Mouse (Mus musculus) inflammation-experienced regulatory T-cells, adult 6 months (primary cell): ENCODE data around the gene Sptbn4. TPM values are rescaled to one million over a fixed set of nuclear protein-coding genes. Genes with fewer than 3 reads are reported as not detected.

Source experiments
- ATAC-seq: one replicate; pipeline ENCODE4 v1.8.0; 2017
- polyA plus RNA-seq, 3 experiments: library from polyadenylated mRNA; unstranded; fragments of 100-300 nt; shearing (Covaris generic); gene quantifications; one replicate each; pipeline ENCODE4 v1.2.1; 2017

Gene Sptbn4
- polyA plus RNA-seq, 3 experiments from 2014 or later: 0.12 to 0.23 (median 0.13) TPM

DNA sequence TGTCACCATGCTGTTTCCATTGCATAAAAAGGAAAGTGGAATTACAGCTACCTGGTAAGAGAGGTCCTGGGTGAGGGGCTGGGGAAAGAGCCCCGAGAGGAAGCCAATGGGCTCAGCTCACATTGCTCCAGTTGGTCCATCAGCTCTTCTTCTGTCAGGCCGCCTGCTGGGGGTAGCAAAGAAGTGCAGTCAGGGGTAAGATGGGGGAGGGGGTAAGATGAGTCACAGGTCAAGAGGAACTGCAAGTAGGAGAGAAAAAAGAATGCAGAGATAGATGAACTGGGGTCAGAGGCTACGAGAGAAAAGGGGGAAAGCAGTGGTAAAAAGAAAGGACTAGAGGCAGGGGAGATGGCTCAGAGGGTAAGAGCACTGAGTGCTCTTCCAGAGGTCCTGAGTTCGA, 104.9 kb downstream of the Sptbn4 start:
- ATAC-seq: no peak

DNA sequence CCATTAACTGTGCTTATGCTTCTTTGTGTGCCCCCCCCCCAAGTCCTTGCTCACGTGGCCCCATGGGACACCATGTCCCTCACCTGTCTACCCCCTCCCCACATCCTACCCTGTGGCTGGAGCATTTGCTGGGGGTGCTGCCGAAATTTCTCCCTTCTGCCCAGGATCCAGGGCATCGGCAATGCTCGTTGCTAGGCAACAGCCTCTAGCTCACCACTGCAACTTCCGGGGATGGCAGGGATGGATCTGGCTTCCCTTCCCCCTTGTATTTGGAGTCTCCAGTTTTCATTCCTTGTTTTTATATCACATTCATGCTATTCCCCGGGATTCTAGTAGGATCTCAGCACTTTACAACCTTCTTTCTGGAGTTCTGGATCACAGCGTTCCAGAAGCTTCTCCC, 108.0 kb downstream of the Sptbn4 start:
- no peak for ATAC-seq

DNA sequence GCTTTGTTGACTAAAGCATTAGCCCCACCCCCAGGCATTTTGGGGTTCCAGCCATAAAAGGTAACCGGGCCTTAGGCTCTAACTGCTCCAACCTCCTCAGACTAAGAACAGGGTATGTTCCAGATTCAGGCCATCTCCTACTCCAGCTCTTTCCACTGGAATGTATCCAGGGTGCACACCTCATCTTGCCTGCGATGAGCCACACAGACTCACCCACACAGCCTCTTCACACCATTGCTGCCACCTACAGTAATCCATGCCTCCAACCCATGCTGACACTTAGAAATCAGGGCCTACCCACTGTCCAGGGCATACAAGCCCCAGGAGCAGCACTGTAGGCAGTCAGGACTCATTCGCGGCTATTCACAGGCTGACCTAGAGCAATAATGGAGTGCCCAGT, 108.4 kb downstream of the Sptbn4 start:
- ATAC-seq: no peak

DNA sequence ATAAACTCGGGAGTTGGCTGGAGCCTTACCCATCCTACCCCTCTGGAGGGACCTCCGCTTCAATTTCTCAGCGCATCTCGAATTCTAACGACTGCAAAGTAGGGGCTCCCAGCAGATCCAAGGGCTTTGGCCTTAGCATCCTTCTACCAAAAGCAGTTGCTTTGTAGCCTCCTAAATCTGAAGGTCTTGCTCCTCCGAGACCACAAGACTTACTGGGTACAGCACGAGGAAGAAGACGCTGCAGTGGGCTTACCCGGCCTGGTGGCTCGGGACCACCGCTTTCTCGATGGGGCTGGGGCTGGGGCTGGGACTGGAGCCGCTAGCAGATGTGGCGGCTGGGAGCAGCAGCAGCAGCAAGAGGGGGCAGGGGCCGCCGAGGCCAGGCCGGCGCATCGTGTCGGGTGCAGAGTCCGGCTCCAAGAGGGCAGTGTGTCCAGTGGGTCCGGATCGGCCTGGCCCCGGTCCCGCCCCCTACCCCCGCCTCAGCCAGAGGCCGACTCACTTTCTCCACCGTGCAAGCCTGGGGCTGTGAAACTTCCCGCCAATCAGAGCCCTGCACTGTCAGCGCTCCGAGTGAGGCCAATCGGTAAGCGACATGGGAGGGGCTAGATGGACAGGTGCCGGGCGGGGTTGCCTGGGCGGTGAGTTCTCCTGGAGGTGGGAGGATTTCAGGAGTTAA, 110.2 kb downstream of the Sptbn4 start, which contains the start of gene Ltbp4:
TSS of gene Ltbp4 (minus strand) at position 518 of the 679 bp plus-strand sequence.
- no peak for ATAC-seq

DNA sequence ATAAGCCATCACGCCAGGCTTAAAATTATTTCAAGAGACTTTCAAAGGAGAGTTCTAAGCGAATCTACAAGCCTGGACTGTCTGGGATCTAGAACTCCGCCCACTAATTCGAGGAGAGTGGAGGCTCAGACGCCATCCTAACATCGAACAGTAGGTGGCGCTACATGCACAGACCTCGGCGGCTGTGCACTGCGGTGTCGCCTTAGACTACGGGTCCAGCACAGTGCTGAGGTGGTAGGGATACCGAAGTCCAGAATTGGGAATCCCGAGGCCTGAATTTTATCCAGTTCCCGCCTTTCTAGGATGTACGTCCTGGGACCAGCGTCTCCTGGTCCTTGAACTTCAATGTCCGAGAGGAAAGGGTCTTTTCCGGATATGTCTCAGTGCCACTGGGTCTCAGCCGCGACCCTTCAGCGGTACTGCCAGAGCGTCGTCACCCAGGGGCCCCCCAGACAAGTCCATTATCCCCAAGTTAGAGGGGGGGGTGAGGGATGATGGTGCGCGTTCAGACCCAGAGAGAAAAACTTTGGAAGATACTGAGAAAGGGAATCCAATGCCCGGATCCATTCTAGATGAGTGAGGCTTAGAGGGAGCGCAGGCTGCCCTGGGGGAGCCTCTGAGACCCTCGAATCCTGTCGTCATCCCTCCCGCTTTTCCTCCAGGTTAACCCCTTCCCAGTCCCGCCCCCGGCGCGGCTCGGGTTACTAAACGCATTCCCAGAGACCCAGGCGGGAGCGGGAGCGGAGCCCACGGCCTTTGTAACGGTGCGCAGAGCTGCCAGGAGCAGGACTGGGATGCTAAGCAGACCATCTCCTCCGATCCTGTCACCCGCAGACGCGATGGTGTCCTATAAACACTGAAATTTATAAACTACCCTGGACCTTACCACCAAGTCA, 111.3 kb downstream of the Sptbn4 start:
- ATAC-seq: peak; percentile 74

DNA sequence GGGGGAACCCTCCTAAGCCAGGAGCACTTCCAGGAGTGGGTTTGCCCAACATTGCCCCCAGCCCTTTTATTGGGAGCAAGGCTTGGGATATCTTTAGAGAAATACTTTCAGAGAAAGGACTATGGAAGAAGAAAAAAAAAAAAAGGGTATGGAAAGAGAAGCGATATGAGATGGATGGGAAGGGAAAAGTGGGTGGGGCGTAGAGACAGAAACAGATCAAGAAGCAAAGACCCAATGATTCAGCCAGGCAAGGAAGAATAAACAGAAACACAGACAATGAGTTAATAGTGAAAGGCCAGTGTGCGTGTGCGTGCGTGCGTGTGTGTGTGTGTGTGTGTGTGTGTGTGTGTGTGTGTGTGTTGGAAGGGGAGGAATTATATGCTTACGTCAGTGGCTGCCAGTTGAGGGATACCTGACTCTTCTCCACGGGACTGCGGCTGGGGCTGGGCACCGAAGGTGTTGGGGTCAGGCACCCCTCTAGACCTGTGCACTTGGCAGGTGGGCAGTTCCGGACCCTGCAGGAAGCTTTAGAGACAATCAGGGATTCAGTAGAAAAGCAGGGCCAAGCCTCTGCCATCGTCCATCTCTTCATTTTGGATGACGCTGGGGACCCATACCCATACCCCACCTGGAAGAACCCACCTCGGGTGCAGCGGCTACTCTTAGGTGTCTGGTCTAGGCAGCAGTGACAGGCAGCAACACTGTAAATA, 112.3 kb downstream of the Sptbn4 start:
- no peak for ATAC-seq

DNA sequence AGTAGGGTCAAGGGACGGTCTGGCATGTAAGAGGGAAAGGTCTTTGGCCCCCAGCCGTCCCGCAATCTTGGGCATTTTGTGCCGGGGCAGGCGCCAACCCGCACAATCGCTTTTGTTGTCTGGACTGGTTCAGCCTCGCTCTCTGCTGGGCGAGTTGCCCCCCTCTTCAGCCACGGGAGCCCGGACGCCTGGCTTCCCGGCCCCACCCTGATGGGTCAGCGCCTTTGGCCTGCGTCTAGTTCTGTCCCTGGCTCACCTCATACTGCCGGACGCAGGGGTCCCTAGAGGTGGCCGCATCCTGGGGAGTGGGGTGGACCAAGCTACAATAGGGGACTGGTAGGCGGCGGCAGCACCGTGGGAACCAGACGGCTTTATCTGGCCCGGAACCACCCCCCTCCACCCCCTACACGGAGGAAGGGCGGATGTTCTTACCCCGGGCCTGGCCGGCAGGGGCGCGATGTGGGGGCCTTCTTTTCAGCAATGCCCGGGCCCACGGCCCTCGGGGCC, 113.0 kb downstream of the Sptbn4 start:
- no peak for ATAC-seq

DNA sequence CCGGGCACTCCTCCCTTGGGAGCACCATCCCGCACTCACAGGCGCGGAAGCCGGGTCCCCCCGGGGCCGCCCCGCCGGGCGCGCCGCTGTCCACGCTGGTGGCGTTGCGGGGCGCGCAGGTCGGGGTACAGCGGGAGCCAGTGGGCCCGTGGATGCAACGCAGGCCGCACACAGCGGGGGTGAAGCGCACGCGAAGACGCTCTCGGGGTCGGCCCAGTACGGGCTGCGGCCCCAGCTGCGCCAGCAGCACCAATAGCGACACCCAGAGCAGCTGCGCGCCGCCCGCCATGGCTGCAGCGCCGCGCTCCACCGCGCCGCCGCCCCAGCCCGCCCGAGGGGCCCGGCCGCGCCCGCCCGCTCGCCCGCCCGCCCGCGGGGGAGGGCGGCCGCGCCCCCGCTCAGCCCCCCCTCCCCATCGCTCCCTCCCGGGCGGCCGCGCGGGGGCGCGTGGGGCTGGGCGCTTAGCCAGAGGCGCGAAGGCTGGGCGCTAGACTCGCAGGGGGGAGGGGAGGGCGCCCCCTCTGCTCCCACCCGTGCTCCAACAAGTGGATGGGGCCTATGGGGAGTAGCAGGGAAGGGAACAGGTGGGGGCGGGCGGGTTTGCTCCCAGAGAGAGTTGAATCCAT, 114.1 kb downstream of the Sptbn4 start:
- ATAC-seq: no peak

DNA sequence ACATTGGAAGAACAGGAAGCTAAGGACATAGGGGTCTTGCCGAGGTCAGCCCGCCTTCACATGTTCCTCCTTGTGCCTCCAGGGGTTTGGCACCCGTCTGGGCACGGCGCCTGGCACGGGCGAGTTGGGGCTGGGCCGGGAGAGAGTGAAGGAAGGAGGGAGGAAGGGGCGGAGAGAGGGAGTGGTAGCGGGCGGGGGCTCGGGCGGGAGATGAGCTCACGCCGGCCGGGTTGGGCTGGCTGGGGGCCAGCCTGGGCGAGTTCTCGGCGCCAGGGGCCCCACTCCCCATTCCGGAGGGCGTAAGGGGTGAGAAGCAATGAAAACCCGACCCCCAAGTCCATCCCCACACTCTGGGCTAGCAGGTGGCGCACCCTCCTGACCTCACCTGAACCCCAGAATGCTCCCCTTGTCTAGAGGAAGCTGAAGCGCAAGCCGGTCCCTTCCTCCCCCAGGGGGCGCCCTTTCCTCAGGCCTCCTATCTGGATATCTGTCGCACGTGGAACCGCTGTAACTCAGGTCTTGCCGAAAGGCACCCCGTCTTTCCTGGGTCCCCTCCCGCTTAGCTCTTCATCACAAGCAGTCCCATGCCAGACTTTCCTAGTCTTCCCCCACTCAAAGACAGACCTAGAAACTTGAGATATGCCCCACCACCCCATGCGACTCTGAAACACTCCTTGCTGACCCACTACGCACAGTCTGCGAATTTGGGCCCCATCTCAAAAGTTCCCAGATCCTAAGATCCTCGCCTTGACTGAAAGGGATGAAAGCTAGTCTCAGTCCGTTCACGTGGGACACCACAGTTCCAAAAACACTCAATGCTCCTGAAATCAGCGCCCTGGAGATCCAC, 114.9 kb downstream of the Sptbn4 start:
- ATAC-seq: peak; percentile 34

DNA sequence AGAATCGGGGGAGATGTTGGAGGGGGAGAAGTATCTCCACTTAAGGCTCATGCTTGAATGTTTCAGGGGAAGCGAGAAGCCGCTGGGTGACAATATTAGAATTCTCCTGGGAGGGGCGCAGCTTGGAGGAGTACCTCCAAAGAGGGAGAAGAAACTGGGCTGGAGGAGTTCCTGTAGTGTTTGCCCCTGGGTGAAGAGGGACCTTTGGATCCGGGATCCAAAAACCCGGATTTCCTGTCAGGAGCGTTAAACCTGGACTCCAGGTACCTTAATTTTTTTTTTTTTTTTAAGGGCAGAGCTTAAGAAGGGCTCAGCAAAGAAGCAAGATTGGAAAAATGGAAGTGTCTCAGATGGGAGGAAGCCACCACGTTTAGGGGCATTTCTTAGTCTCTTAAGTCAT, 115.6 kb downstream of the Sptbn4 start:
- ATAC-seq: no peak

DNA sequence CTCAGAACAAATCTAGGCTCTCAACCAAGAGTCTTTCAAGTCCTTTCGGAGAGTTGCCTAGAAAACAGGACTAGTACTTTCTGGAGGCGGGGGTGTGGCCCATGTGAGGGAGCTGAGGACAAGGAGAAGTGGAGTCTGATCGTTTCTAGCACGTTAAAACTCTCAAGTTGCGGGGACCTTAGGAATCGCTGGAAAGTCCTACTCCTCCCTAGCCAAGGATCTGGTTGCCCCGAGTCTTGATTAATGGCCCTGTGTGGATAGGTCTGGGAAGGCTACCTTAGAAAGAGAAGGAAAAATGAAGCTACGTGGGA, 116.0 kb downstream of the Sptbn4 start:
- no peak for ATAC-seq

DNA sequence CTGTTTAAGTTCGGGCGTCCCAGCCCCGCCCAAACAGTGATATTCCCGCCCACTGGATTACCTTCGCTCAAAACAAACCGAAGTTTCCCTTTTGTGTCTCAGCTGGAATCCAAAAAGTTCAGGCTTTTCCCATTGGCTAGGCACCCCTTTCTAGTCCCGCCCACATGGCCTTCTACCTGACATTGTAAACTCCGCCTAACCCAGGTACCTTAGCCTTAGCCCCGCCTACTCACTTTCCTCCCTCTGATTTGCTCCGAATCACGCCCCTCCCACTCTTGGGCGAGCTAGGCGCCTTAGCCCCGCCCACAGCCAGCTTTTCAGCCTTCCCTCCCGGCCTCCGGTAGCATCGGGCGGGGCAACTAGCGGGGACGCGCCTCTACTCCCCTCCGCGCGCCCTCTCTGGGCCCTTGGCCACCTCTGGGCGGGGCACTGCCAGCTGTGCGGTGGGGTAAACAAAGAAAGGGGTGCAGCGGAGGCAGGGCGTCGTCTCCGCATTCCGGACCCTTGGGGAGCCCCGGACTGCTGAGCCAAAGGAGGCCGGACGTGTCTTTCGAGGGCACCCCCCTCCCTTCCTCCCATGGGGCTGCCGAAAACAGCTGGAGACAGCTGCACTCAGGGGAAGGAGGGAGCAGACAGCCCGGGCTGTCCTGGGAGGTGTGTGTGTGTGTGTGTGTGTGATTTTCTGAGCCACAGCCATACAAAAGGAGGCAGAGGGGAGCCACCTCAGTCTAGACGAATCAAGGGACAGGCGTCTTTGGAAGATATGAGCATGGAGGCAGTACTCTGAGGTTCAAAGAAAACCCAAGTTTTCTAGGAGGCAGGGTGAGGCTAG, 116.6 kb downstream of the Sptbn4 start:
- peak; percentile 55 for ATAC-seq

DNA sequence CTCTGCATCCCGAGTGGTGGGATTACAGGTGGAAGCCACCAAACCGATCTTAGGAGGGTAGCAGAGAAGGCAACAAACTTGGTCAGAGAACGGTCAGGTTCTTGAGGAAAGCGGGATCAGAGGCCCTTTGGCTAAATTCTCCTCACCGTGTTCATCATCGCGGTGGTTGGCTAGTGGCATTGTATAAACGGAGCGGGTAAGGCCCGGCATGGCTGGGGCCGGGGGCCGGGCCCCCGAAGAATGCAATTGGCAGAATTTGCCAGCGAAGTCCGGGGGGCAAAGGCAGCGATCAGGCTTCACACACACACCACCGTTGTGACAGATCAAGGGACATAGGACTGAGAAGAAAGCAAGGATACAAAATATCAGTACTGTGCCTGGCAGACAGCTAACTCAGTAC, 117.5 kb downstream of the Sptbn4 start:
- ATAC-seq: no peak

DNA sequence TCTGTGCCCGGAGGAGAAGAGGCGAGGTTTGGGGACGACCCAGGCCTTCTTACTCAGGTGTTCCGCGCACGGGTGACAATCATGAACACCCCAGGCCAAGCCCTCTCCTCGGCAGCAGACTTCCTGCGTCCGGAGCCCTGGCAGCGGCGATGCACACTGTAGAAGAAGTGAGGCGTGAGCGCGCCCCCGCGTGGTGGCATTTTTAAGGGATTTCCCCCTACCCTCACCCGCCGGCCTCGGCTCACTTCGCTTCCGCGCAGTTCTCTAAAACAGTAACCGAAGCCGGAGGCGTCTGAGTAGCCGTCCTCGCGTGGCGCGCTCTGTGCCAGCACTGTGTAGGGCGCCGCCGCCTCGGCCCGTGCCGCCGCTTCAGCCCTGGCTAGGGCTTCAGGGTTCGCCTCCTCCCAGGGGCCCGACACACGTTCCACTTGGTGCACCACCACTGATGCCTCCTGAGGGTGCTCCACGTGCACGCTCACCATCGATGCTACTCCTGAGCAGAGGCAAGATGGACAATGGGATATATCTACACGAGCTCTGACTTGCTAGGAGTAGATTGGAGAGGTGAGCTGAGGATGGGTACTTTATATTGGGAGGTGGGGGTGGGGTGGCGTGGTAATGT, 118.0 kb downstream of the Sptbn4 start:
- ATAC-seq: peak; percentile 71

DNA sequence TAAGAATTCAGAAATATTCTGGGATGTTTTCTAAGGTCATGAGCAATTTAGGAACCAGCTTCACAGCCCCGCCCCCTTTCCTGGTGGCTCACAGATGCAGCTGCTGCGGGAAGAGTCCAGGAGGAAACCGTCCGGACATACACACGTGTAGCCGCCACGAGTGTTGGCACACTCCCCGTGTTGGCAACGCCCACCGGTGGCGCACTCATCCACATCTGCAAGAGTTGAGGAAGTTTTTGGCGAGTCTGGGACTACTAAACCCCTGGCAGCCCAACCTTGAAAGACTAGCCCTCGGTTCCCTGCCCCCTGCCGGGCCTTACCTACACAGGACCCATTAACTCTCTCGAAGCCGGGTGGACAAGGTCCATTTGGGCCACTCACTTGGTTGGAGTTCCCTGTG, 118.8 kb downstream of the Sptbn4 start:
- ATAC-seq: no peak

DNA sequence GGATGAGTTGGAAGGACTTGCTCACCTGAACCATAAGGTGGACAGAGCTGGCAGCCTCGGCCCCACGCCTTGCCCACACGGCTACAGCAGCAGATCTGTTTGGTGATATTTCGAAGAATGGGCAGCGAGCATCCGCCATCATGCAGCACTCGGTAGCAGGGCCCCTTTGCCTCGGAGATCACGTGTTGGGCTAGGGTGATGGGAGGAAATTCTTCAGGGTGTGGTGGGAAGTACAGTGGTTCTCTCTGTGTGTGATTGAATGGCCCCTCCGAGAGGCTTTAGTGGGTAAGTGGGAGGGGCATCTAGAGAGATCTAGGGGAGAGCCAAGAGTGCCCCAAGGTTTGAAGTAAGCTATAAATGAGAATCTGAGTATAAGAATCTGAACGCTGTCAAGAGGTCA, 119.3 kb downstream of the Sptbn4 start:
- no peak for ATAC-seq

DNA sequence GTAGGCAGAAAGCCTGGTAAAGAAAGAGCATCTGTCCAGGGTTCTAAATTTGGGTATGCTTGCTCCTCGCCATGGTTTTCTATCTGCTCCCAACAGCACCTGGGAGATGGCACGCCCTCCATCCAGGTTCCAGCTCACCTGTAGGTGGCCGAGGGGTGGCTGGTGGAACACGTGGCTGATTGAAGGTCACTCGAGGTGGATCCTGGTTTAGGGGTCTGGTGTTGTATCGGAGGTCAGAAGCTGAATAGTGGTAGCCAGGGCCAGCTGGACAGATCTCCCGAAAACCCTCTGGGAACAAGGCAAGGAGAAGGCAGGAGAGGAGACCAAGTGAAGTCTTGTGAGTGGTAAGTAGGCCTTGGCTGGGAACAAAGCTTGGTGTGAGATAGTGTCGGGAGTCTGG, 120.0 kb downstream of the Sptbn4 start:
- ATAC-seq: no peak

DNA sequence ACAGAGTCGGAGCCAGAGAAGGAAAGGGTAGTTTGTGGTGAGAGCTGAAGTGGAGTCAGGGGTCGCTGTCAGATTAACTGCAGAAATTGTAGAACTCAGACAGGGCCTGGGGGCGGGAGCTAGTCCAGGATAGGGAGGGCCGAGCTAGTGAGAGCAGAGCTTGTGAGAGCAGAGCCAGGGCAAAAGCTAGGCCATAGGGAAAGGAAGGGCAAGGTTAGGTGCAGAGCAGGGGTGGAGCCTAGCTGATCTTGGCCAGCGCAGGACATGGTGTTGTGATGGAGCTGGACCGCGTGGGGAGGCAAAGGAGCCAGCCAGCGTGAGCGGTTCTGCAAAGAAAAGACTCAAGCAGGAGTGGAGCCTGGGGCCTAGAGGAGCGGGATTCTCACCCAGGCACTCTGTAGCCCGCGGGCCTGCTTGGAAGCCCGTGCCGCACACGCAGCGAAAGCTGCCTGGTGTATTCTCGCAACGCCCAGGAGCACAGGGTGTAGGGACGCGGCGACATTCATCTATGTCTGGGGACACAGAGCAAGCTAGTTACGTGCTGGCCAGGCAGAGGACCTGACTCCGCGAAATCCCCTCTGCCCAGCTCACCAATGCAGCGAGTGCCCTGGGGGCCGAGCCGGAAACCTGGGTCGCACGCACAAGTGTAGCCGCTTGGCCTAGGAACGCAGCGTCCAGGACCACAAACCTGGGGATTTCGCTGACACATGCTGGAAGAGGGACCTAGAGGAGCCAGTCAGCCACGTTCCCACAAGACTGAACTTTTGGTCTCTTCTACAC, 121.2 kb downstream of the Sptbn4 start:
- no peak for ATAC-seq

DNA sequence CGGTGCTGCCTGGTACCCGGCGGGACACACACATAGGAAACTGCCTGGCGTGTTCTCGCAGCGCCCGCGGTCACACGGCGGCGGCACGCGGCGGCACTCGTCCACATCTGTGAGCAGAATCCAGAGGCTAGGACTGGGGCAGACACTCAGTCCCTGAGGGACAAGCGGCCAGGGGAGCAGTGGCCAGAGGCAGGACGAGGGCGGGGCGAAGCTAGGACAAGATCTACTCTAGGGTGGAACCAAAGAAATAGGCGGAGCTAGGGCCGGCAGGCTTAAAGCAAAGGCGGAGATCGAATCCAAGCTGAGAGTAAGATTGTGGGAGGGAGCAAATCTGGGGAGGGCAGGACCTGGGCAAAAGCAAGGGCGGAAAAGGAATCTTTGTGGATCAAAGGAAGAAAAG, 121.8 kb downstream of the Sptbn4 start:
- ATAC-seq: no peak

DNA sequence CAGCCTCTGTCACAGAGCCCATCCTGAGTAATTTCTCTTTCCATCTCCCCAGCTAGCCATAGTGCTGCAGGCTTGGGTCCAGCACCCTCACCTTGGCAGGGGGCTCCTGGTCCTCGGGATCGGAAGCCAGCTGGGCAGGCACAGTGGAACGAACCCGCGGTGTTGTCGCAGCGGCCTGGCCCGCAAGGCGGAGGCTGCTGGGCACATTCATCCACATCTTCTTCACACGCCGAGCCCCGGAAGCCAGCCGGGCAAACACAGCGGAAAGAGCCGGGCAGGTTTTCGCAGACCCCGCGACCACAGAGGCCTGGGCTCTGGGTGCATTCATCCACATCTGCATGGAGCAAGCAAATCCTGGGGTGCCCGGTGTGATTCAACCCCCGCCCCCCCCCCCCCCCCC, 122.6 kb downstream of the Sptbn4 start:
- ATAC-seq: no peak
